Mouse (Mus musculus) embryonic facial prominence, embryonic 14.5 days (tissue): ENCODE results near the gene Dnajc6. TPM values are rescaled to one million over a fixed set of nuclear protein-coding genes. Genes with fewer than 3 reads are reported as not detected.

Experiments
- ATAC-seq: fragments of 200-750 bp; cut with Nextera tagmentation; 2 replicates; pipeline ENCODE4 v1.8.0; 2017; ENCODE audit warnings: low read depth, moderate number of reproducible peaks, moderate TSS enrichment
- DNase-seq: peaks from one replicate; pipeline ENCODE4 v3.0.0-alpha.2; 2015; ENCODE audit warnings: low spot score
- H3K27ac ChIP-seq: fragments of 300-500 bp; sonication (generic); replicated peaks from 2 replicates; pipeline ENCODE4 v1.5.1; 2014; ENCODE audit warnings: low read depth, mild to moderate bottlenecking, low read length, moderate library complexity
- H3K27me3 ChIP-seq: fragments of 300-500 bp; sonication (generic); replicated peaks from 2 replicates; pipeline ENCODE4 v1.6.1; 2014; ENCODE audit warnings: low read length; ENCODE audit not compliant: control insufficient read depth, insufficient read depth
- H3K36me3 ChIP-seq: fragments of 300-500 bp; sonication (generic); 2 replicates; pipeline ENCODE4 v1.6.1; 2014; ENCODE audit warnings: low read length, mixed read lengths; ENCODE audit not compliant: control insufficient read depth, insufficient read depth
- H3K4me1 ChIP-seq: fragments of 300-500 bp; sonication (generic); 2 replicates; pipeline ENCODE4 v1.6.1; 2014; ENCODE audit warnings: antibody characterized with exemption, low read length; ENCODE audit not compliant: control insufficient read depth, insufficient read depth
- H3K4me2 ChIP-seq: fragments of 300-500 bp; sonication (generic); 2 replicates; pipeline ENCODE4 v1.6.1; 2014; ENCODE audit warnings: low read depth, mild to moderate bottlenecking, low read length, moderate library complexity, mixed read lengths
- H3K4me3 ChIP-seq: fragments of 300-500 bp; sonication (generic); 2 replicates; pipeline ENCODE4 v1.5.1; 2014; ENCODE audit warnings: low read depth, mild to moderate bottlenecking, low read length
- H3K9ac ChIP-seq: fragments of 300-500 bp; sonication (generic); 2 replicates; pipeline ENCODE4 v1.6.1; 2014; ENCODE audit warnings: low read depth, mild to moderate bottlenecking, low read length, moderate library complexity, mixed read lengths
- H3K9me3 ChIP-seq: fragments of 300-500 bp; sonication (generic); 2 replicates; pipeline ENCODE4 v1.6.1; 2016; ENCODE audit warnings: low read length; ENCODE audit not compliant: control insufficient read depth
- WGBS: fragments of 180-500 bp; shearing (Covaris S2); extraction: QIAGEN DNeasy Blood & Tissue Kit; methylation state at CpG from one replicate; pipeline ENCODE4 v1.1.7; 2014; 5-methylcytosine and 5-hydroxymethylcytosine counted together
- polyA plus RNA-seq: library from polyadenylated mRNA; unstranded; fragments of >200 nt; fragmentation: Nextera tagmentation; extraction: Ambion mirVana; gene quantifications from 2 replicates; pipeline ENCODE4 v1.2.1, GENCODE M21; 2014

Dnajc6 gene
- polyA plus RNA-seq, 1 experiment from 2014 or later = 4.4 TPM

GRCm38 (mm10) chr4:101564746-101565417, 68.4 kb downstream of the Dnajc6 start:
- ATAC-seq (no peak), DNase-seq (no peak)
- H3K4me3 ChIP-seq = no peak overlapping the region
- no peak overlapping the region for H3K9ac ChIP-seq
- WGBS = 90% methylated on average over 4 of the region's 4 CpGs
- H3K27me3 ChIP-seq = no peaks in the 10 kb centered on the region
- H3K27ac ChIP-seq = no peak overlapping the region
- H3K4me2 ChIP-seq = no peak overlapping the region
- H3K9me3 ChIP-seq = no peaks in the 10 kb centered on the region
- no peaks in the 10 kb centered on the region for H3K4me1 ChIP-seq
- no peaks in the 10 kb centered on the region for H3K36me3 ChIP-seq

- H3K4me3 ChIP-seq = no peak overlapping the region
- H3K9ac ChIP-seq = no peak overlapping the region
- H3K4me1 ChIP-seq = no peaks in the 10 kb centered on the region
- no peak for DNase-seq
- H3K9me3 ChIP-seq = no peaks in the 10 kb centered on the region
- no peaks in the 10 kb centered on the region for H3K27me3 ChIP-seq
- WGBS = 63% methylated on average over 7 of the region's 7 CpGs
- no peak for ATAC-seq
- H3K36me3 ChIP-seq = no peaks in the 10 kb centered on the region
- H3K27ac ChIP-seq = no peak overlapping the region
- H3K4me2 ChIP-seq = no peak overlapping the region
Observed at GRCm38 (mm10) chr4:101569076-101569475, 72.6 kb downstream of the Dnajc6 start.

- DNase-seq (no peak), ATAC-seq (no peak)
- Histone ChIP-seq H3K9me3 (no peaks in the 10 kb centered on the region), H3K27me3 (no peaks in the 10 kb centered on the region), H3K36me3 (no peaks in the 10 kb centered on the region), H3K4me3 (no peak overlapping the region), H3K9ac (no peak overlapping the region), H3K27ac (no peak overlapping the region), H3K4me2 (no peak overlapping the region), H3K4me1 (no peaks in the 10 kb centered on the region)
- WGBS = 61% methylated on average over 2 of the region's 2 CpGs
Observed at GRCm38 (mm10) chr4:101572142-101572541, 75.7 kb downstream of the Dnajc6 start.

- ATAC-seq = no peak
- Histone ChIP-seq H3K4me1 (no peaks in the 10 kb centered on the region), H3K36me3 (no peaks in the 10 kb centered on the region), H3K27ac (no peak overlapping the region), H3K27me3 (no peaks in the 10 kb centered on the region), H3K4me3 (no peak overlapping the region), H3K9me3 (no peaks in the 10 kb centered on the region), H3K4me2 (no peak overlapping the region), H3K9ac (no peak overlapping the region)
- no peak for DNase-seq
- WGBS = 84% methylated on average over 5 of the region's 5 CpGs
Observed at GRCm38 (mm10) chr4:101575307-101575706, 78.9 kb downstream of the Dnajc6 start.

GRCm38 (mm10) chr4:101578720-101579119, 82.3 kb downstream of the Dnajc6 start:
- no peak for ATAC-seq
- Histone ChIP-seq H3K27ac (no peak overlapping the region), H3K9me3 (no peaks in the 10 kb centered on the region), H3K36me3 (no peaks in the 10 kb centered on the region), H3K4me2 (no peak overlapping the region), H3K4me3 (no peak overlapping the region), H3K27me3 (no peaks in the 10 kb centered on the region), H3K4me1 (no peaks in the 10 kb centered on the region), H3K9ac (no peak overlapping the region)
- WGBS = 85% methylated on average over 7 of the region's 7 CpGs
- no peak for DNase-seq

- DNase-seq (no peak), ATAC-seq (no peak)
- Histone ChIP-seq H3K4me3 (no peak overlapping the region), H3K9ac (no peak overlapping the region), H3K4me1 (no peaks in the 10 kb centered on the region), H3K9me3 (no peaks in the 10 kb centered on the region), H3K4me2 (no peak overlapping the region), H3K36me3 (no peaks in the 10 kb centered on the region), H3K27ac (no peak overlapping the region), H3K27me3 (no peaks in the 10 kb centered on the region)
- WGBS = 78% methylated on average over 5 of the region's 5 CpGs
Observed at GRCm38 (mm10) chr4:101579517-101579916, 83.1 kb downstream of the Dnajc6 start.

GRCm38 (mm10) chr4:101581156-101581555, 84.7 kb downstream of the Dnajc6 start:
- no peaks in the 10 kb centered on the region for H3K27me3 ChIP-seq
- no peak overlapping the region for H3K9ac ChIP-seq
- ATAC-seq = no peak
- H3K4me1 ChIP-seq = no peaks in the 10 kb centered on the region
- no peak overlapping the region for H3K27ac ChIP-seq
- no peak overlapping the region for H3K4me2 ChIP-seq
- DNase-seq = no peak
- 82% methylated on average over 4 of the region's 4 CpGs for WGBS
- H3K4me3 ChIP-seq = no peak overlapping the region
- H3K36me3 ChIP-seq = no peaks in the 10 kb centered on the region
- no peaks in the 10 kb centered on the region for H3K9me3 ChIP-seq

GRCm38 (mm10) chr4:101582882-101583281, 86.4 kb downstream of the Dnajc6 start:
- H3K27ac ChIP-seq = no peak overlapping the region
- H3K4me2 ChIP-seq = no peak overlapping the region
- no peaks in the 10 kb centered on the region for H3K27me3 ChIP-seq
- ATAC-seq (no peak), DNase-seq (no peak)
- H3K4me1 ChIP-seq = no peaks in the 10 kb centered on the region
- no peak overlapping the region for H3K9ac ChIP-seq
- H3K9me3 ChIP-seq = no peaks in the 10 kb centered on the region
- no peak overlapping the region for H3K4me3 ChIP-seq
- WGBS = 62% methylated on average over 2 of the region's 2 CpGs
- H3K36me3 ChIP-seq = no peaks in the 10 kb centered on the region
